Mouse (Mus musculus): ENCODE results near the gene Zfp385a.

The Zfp385a gene

DNA sequence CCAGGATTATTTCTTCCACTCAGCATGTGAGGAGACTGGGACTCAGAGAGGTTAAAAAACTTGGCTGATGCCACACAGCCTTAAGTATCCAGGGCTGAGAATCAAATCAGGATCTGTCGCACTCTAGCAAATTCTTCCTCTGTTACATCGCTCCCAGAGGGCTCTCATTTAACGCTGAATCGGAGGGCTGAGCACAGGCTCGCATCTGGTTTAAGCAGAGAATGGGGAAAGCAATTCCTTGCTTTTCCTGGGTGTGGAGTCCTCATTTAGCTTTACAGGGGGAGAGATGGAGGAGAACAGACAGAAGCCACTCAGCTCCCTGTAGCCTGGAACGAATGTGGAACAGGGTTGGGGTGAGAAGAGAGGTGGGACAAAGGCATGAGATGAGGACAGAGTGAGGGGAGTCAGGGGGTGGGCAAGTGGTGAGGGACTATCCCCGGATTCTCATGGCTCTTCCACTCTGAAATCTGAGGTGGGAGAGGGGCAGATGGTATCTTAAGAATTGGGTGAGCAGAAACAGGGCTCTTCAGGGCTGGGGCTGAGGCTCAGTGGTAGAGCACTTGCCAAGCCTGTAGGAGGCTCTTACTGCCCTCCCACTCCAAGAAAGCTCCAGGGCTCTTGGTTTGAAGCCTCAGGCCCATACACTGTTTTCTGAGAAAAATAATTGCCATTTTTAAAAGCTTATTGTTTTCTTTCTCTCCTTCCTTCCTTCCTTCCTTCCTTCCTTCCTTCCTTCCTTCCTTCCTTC lies 4.2 kb downstream of the Zfp385a start:
- DNase-seq, result no peak

DNA sequence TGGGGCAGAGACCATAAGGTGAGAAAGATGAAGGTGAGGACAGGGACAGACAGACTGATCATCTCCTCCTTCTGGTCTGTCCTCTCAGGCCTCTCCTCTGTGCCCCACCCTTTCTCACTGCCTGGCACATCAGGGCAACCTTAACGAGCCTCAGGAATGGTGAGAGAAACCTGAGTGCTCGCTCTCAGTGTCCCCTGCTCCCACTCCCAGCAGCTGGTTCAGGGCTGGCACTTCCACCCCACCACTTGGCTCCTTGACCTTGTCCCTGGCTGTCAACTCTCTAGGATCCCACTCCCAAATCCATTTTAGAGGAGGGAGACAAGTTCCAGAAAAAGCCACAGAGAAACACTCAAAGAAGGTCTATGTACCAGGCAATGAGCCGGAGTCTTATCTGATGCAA lies 4.9 kb downstream of the Zfp385a start:
- DNase-seq, result no peak

DNA sequence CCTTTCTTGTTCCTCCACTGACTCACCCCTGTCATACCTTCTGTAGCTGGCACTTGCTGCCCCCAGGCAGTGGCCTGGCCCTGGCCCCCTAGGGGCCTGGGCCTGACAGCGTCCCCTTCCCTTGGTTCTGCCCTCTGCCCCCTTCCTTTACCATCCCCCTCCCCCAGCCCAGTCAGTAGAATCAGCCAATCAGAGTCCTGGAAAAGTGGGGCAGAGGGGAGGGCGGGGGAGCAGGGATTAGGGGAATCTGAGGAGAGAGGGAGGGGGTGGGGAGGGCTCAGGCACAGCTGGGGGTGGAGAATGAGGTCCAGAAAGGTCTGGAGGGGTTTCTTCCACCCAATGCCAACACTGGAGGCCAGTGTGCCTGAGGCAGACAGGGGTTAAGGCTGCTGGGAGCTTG lies 5.7 kb downstream of the Zfp385a start:
- no peak for DNase-seq

DNA sequence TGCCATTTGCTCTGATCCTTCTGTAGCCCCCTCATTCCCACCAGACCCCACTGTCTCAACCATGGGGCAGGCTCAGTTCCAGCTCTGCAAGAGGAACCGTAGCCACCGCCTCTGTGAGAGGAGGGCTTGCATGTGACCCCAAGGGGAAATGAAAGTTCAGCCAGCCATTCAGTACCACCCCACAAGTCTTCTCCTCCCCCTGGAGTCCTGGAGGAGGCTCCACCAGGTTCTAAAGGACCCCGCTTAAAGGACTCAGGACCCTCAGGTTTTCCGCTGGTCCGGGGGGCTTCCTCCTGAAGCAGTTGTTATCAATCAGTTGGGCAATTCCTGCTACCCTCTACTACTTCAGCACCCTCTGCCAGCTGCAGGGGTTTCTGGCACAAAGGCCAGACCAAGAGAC lies 6.2 kb downstream of the Zfp385a start:
- DNase-seq, result no peak

DNA sequence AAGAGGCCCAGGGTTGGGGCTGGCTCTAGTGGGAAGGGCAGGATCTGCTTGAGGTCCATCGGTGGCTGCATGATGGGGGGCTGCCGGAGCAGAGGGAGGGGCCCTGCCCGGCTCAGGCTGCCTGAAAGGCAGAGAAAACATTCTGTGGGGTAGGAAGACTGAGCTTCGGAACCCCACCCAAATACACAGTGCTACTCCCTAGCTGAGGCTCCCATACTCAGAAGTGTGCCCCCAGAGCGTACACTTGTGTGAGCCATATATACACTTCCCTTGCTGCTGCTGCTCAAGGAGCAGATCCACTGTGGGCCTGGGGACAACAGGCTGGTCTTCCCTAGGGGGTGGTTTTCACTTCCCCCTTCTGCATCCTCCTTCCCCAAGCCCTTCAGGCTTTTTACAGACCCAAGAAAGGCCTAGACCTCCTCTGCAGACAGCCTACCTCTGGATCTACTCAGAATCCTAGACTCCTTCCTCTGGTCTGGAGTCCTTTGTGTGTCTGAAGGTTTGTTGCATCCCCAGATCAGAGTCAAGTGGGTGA lies 6.7 kb downstream of the Zfp385a start:
- no peak for DNase-seq

DNA sequence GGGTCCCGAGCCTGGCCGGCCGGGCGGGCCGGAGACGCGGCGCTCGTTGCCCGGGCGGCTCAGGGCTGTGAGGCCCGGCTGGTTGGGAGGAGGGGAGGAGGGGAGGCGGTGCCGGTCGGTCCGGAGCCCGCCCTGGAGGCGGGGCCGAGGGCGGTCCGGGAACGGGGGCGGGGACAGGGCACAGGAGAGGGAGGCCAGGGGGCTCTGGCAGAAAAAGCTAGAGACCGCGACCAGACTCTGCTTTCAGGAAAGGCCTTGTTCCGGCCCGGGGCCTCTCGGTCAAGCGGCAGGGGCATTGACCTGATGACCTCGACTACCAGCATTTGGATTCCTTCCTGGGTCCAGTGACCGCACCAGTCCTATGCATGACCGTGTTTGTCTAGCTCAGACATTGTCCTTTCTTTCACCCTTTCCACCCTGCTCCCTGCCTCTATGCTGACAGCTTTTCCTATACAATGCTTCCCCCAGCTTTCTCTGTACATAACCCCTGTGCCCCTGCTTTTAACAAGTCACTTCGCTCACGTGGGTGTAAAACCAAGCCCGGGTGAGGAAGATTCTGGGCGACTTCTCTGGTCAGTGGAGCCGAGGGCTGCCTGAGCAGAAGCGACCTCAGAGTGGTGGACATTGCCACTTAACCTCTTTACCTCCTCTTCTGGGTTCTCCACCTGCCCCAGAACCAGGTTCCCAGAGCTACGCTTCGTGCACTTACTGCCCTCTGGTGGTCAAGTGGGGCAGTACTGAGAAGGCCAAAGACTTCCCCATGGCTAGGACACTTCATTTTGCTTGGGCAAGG lies 16.2 kb downstream of the Zfp385a start:
- peak; percentile 90 for DNase-seq

DNA sequence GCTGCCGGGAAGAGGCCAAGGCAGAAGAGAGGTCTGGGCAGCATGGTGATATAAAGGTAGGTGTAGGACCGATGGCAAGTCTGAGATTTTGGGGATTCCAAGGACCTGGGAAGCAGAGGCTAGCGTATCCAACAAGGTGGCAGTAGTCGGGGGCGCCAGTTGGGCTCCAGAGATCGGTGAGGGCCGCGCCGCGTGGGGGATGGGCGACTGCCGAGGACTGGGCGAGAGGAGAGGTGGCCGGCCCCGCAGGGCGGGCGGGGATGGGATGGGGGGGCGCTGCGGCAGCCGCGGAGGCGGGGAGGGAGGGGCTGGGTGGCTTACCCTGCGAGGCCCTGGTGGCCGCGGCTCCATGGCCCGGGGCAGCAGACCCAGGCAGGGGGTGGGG lies 16.8 kb downstream of the Zfp385a start:
- peak; percentile 66 for DNase-seq

DNA sequence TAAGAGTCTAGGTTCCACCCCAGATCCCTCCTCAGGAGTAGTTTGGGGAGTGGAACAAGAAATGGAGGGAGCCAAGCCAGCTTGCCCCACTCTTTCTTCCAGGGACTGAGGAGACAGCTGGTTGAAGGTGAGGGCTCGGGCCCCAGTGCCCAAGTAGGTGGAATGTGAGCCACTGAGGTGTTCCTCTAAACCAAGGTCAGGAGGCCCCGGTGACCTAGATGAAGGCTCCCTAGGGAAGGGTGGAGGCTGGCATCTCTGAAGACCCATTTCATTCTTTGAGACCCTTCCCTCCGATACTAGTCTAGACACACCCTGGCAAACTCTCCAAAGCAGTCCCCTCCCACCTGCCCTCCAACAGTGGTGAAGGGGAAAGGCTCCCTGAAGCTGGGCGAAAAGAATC lies 17.5 kb downstream of the Zfp385a start:
- no peak for DNase-seq

DNA sequence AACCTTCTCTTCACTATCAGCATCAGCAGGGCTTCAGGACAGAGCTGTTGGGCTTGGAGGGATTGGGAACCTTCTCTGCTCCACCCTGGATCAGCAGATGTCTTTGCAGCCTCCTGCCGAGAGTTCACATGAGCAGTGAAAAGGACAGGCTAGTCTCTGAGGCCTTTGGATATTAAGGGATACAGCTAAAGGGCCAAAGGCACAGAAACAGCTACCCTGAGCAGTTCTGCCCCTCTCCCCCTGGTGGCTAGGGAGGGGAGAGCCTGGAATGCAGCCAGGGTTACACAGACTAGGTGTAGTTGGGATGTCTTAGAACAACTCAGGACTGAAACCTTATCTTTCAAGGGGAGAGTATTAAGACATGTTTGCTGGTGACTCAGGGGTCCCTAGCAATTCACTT lies 18.8 kb downstream of the Zfp385a start:
- DNase-seq, result peak; percentile 63

DNA sequence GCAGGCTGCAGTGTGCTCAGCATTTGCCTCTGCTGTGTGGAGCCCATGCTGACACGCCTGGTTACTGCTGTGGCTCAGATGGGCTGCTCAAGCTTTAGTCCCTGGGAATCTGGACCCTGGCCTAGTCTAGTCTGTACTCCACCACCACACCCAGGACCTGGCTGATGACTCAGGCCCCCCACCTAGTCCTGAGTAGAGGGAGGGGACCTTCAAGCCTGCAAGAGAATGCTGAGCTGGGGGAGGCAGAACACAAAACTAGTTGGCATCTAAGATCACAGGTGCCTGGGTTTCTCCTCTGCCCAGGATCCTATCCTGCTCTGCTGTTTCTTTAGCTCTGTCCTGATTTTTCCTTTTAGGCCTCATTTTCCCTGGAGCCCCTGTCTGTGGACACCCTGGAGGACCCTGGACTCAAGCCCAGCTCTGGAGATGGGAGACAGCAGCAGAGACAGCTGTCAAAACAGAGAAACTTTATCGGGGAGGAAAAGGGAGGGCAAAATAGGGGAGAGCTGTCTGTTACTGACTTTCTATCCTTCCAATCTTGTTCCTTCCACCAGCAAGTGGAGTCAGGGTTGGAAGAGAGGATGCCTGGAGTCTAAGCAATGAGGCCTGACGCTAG lies 21.6 kb downstream of the Zfp385a start:
- DNase-seq, result no peak

DNA sequence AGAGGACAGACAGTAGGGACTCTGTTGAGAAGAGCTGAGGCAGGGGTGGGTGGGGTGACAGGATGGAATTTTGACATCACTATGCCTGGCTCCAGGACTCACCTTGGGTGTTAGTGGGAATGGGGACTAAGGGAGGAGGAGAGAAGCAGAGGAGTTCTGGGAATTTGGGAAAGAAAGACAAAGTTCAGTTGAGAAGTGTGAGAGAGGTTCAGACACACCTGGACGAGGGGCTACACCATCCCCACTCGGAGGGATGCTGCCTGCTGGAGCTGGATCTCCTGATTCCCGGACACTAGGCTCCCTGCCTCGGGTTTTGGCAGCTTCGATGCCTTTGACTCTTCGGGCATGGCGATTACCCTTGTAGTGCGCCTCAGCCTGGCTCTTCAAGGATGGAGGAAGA lies 22.2 kb downstream of the Zfp385a start:
- DNase-seq, result no peak

DNA sequence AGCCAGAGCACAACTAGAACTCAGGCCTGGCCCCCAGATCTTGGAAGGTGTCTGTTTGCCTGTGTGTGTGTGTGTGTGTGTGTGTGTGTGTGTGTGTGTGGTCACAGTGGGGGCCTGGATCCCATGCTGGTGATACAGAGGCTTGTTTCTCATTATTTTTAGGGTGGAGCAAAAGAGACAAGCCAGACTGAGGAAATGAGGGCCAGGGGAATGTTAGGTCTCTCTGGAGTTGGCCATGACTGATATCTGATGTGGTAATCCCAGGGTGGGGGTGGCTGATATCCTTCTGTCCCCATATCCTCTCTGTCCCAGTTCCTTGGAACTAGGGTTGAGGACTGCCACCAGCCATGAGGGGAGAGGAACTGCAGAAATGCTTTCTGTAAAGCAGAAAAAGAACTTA lies 22.8 kb downstream of the Zfp385a start:
- no peak for DNase-seq

DNA sequence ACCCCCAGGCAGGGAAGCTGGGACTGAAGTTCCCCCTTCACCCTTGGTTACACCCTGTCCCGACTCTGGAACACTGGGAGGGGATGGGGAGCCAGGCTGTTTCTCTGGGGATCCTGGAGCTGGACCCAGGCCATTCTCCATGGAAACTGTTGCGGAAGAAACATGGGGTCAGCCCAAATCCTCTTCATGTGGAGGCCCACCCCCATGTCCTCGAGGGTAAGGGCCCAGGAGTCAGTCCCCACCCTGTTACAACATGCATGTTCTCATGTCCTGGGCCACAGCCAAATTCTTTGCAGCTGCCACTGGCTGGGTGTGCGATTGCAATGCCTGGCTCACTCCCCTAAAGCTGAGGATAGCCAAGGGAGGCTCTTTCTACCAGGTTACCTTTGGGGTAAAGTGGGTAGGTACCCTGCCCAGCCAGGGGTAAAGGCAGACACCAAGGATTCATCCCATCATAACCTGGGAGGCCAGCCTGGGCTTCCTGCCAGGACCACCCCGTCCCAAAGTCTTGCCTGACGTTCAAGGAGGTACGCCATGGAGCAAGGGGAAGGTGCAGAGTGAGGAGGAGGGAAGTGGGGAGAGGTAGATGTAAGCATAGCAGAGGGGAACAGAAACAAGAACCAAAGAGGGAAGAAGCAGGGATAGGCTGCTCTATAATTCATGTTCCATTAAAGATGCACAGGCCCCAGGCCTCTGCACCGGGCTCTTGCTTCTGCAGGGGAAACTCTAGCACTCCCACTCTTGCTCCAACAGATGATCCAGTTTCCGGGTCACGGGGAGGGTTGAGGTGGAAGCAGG lies 23.7 kb downstream of the Zfp385a start:
- no peak for DNase-seq

DNA sequence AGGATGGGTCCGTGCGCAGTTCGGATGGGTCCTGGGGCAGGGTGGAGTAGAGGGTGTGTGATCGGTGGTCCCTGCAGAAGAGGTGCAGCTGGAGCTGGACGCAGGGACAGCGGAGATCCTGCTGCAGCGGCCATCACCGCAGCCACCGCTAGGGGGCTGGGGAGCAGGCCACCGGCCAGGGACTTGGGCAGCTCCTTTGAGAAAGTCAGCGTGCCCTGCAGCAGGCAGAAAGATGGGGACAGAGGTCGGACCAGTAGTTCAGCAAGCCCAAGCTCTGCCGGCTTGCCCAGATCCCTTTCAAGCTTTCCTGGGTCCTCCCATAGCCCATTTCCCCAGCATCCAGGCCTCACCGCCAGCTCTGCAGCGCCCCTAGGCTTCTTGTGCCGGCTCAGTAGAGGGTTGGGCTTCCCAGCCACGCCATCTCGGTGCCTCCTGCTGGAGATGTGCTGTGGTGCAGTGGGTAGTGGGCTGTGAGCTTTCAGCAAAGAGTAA lies 24.8 kb downstream of the Zfp385a start:
- DNase-seq, result peak; percentile 54

DNA sequence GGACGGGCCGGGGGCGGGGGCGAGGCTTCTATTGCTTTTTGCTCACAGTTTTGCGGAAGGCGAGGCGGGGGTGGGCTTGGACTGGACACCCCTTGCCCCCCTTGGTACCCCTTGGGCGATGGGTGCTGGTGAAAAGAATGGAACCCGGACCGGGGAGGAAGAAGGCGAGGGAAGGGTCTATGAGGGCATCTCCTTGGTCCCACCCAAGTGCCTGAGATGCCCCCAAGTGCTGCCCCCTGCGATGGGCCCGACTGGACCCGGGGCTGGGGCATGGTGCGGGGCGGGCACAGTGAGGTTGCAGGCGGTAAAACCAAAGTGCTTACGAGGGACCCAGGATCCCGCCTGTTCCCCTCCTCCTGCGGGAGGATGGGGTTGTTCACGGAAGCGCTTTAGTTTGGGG lies 25.7 kb downstream of the Zfp385a start:
- DNase-seq, result no peak

DNA sequence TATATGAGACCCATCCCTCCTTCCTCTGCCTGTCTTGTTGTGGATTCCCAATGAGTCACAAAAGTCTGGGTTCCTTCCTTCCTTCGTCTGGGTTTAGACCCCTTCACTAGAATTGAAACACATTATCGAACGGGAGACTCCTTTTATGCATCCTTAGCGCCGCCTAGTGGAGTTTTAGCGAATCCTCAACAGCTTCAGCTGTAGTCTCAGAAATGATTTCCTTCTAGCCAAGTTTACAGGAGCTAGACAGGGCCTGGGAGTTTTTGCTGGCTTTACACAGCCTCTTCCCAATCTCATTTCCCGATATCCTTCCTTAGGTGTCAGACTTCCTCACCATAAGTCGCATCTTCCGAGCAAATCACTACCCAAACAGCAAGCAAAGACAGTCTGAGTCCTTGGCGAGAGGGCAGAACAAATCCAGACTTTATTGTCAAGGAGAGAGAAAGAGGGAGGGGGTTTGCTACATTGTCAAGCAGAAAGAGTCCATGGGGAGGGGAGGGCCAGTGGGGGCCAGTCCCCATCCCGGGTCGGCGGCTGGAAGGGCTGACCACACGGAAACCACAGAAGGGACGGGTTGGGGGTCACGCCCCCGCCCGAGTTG lies 26.3 kb downstream of the Zfp385a start:
- peak; percentile 62 for DNase-seq

DNA sequence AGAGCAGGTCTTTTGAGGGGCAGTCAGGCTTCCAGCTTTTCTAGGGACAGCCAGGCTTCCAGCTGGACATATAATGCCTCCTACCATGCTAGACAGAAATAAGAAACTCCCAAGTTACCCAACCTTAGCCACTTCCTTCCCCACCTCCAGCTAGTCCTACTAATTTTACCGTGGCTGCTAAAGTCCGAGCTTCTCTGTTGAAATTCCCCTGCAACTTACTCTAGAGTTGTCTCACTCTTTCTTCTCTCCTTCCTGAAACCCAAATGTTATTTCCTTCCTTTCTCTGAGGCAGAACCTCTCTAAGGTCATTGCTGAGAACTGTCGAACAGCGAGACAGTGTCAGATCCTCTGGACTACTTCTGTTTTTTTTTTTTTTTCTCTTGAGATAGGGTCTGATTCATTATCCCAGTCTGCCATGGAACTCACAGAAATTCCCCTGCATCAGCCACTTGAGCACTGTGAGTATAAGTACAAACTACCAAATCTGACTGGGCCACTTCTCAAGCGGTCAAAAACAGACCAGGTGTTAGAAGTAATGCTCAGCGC lies 29.5 kb downstream of the Zfp385a start, which contains the start of gene Gpr84:
Gpr84 (minus strand) TSS at position 248 of the 546 bp plus-strand sequence.
- no peak for DNase-seq

DNA sequence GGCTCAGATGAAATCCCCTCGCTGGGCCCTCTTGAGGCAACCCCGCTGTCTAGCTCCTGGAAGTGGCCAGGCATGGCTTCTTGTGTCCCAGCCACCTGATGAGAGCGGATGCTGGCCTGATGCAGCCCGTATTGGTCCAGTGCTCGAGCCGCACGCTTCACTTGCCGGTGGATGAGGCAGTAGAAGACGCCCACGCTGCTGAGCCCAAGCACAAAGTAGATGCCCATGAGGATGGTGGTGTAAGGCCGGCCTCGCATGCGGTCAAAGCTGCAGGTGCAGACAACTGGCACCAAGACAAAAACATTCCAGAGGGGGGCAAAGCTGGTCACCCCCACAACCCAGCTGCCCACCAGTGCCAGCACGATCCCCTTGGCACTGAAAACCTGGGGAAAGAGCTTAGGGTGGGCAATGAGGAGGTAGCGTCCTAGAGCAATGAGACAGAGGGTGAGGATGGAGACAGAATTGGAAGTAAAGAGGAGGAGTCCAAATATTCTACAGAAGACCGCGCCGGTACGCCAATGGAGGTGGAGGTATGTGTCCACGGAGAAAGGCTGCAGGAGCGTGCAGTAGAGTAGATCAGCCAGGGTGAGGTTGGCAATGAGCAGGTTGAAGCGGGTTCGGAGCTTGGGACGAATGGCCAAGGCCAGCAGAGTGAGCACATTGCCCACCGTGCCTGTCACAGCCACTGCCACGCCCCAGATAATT lies 30.9 kb downstream of the Zfp385a start:
- DNase-seq, result no peak

DNA sequence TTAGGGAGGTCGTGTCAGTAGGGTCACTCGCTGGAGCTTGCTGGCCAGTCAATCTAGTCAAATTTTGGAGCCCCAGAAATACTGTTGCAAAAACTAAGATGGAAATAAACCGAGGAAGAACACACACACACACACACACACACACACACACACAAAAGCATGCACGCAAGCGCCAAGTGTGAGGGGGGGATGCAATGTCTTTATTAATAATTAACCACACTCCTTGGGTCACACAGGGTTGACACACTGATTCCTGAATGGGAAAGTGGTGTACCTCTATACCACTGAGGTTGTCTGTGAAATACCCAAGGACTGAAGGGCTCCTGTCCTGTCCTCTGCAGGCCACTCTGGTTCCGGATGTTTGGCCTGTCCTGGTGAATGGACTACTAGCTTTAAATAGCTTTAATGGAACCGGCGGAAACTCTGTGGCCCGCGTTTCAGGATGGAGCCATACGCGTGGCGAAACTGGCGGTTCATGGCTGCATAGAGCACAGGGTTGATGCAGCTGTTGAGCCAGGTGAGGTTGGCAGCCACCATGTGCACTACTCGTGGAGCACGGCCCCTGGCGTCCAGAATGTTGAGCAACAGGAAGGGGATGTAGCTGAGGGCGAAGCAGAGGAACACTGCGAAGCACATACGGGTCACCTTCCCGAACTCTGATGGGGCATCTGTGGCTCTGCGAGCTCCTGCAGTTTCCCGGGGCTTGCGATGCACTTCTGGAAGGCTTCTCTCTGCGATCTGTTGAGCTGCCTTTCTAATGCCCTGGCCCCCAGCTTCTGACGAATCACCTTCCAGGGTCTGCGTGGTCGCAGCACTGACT lies 31.6 kb downstream of the Zfp385a start:
- DNase-seq, result peak; percentile 71

DNA sequence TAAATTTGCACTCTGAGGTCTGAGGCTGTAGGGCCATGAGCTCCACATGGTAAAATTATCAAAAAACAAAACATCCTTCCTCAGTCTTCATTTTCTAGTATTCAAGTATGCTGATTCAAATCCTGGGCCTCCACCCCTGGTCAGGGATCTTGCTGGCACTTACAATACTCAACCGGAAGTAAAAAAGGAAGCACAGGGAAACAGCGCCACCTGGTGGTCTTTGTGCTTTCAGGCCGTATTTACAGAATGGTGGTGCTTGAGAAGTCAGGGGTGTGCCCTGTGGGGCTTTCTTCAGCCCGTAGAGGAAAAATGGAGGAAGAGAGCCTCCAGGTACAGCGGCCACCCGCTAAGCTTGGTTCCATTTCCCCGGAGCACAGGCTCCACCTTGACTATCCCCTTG lies 32.8 kb downstream of the Zfp385a start:
- peak; percentile 94 for DNase-seq
